Mouse (Mus musculus) CH12.LX (cell line): ENCODE results near the gene Sdcbp2. TPM values are rescaled to one million over a fixed set of nuclear protein-coding genes. Genes with fewer than 3 reads are reported as not detected.

Source experiments
- DNase-seq: peaks from one replicate; pipeline ENCODE4 v3.0.0-alpha.2; 2013; ENCODE audit errors: extremely low read depth
- H3K27ac ChIP-seq: 2 replicates; pipeline ENCODE4 v1.5.1; 2012; ENCODE audit warnings: low read depth, mild to moderate bottlenecking, control low read depth, moderate library complexity; ENCODE audit not compliant: insufficient read depth
- H3K27me3 ChIP-seq: replicated peaks from 2 replicates; pipeline ENCODE3; 2012; ENCODE audit warnings: inconsistent platforms
- H3K36me3 ChIP-seq, 2 experiments: replicated peaks in 1 of 2; 2 replicates each; pipeline versions ENCODE3 to v1.6.1; 2012; ENCODE audit warnings: inconsistent platforms in 1 of 2, low read length in 1 of 2, mild to moderate bottlenecking in 1 of 2, mixed read lengths in 1 of 2, moderate library complexity in 1 of 2; ENCODE audit not compliant: control insufficient read depth in 1 of 2, insufficient read depth in 1 of 2
- H3K4me1 ChIP-seq, 2 experiments: 2 replicates each; pipeline ENCODE4 v1.6.1; 2012; ENCODE audit warnings: inconsistent platforms in 1 of 2, moderate library complexity in 1 of 2; ENCODE audit not compliant: insufficient read depth in 2 of 2, control insufficient read depth in 1 of 2
- H3K4me2 ChIP-seq: 2 replicates; pipeline ENCODE4 v1.6.1; 2012; ENCODE audit warnings: low read depth, mild to moderate bottlenecking, control low read depth; ENCODE audit not compliant: poor library complexity, insufficient read depth, severe bottlenecking
- H3K4me3 ChIP-seq, 3 experiments: fragments of 150-350 bp in 1 of 3; sonication (generic) in 1 of 3; replicated peaks in 1 of 3; 2 replicates each; pipeline versions ENCODE3 to v1.5.1; 2011 to 2012; ENCODE audit warnings: low read depth in 2 of 3, low read length in 2 of 3, mild to moderate bottlenecking in 2 of 3, moderate library complexity in 2 of 3, control low read depth in 1 of 3, improper control_type of control experiment in 1 of 3, inconsistent platforms in 1 of 3, mixed read lengths in 1 of 3; ENCODE audit not compliant: poor library complexity in 1 of 3
- H3K79me2 ChIP-seq: replicated peaks from 2 replicates; pipeline ENCODE4 v1.6.1; 2012; ENCODE audit warnings: mild to moderate bottlenecking, moderate library complexity; ENCODE audit not compliant: control insufficient read depth, poor library complexity, insufficient read depth, severe bottlenecking; ENCODE audit errors: extremely low read depth
- H3K9ac ChIP-seq: 2 replicates; pipeline ENCODE4 v1.6.1; 2012; ENCODE audit warnings: low read depth, mild to moderate bottlenecking, control low read depth, moderate library complexity; ENCODE audit not compliant: insufficient read depth
- H3K9me3 ChIP-seq: replicated peaks from 2 replicates; pipeline ENCODE3; 2012; ENCODE audit warnings: low read length, inconsistent platforms, mixed read lengths
- BHLHE40 ChIP-seq: IDR thresholded peaks from 2 replicates; pipeline ENCODE4 v1.6.1; 2011; ENCODE audit warnings: mild to moderate bottlenecking, low read depth, low read length, improper control_type of control experiment
- CHD1 ChIP-seq: IDR thresholded peaks from 2 replicates; pipeline ENCODE4 v1.6.1; 2012; ENCODE audit warnings: low read depth, low read length, improper control_type of control experiment, inconsistent platforms
- CHD2 ChIP-seq: IDR thresholded peaks from 2 replicates; pipeline ENCODE4 v1.6.1; 2011; ENCODE audit warnings: low read length, improper control_type of control experiment
- CTCF ChIP-seq, 2 experiments: IDR thresholded peaks in 1 of 2; conservative IDR thresholded peaks in 1 of 2; 2 replicates each; pipeline ENCODE4 v1.5.1; 2011 to 2012; ENCODE audit warnings: low read depth in 2 of 2, low read length in 2 of 2, improper control_type of control experiment in 1 of 2, inconsistent platforms in 1 of 2, mild to moderate bottlenecking in 1 of 2, moderate library complexity in 1 of 2
- E2F4 ChIP-seq: IDR thresholded peaks from 2 replicates; pipeline ENCODE4 v1.6.1; 2011; ENCODE audit warnings: low read depth, low read length, improper control_type of control experiment; ENCODE audit not compliant: insufficient replicate concordance
- ELF1 ChIP-seq: IDR thresholded peaks from 2 replicates; pipeline ENCODE4 v1.6.1; 2014; ENCODE audit warnings: low read depth, mild to moderate bottlenecking, inconsistent platforms, low read length, improper control_type of control experiment
- EP300 ChIP-seq: IDR thresholded peaks from 2 replicates; pipeline ENCODE4 v1.6.1; 2011; ENCODE audit warnings: low read length, improper control_type of control experiment
- ETS1 ChIP-seq: conservative IDR thresholded peaks from 2 replicates; pipeline ENCODE4 v1.6.1; 2012; ENCODE audit warnings: low read depth, mild to moderate bottlenecking, inconsistent platforms, low read length, improper control_type of control experiment, moderate library complexity
- GABPA ChIP-seq: IDR thresholded peaks from 2 replicates; pipeline ENCODE4 v1.6.1; 2012; ENCODE audit warnings: low read depth, low read length, improper control_type of control experiment, inconsistent platforms; ENCODE audit not compliant: insufficient replicate concordance
- HCFC1 ChIP-seq: IDR thresholded peaks from 2 replicates; pipeline ENCODE4 v1.6.1; 2012; ENCODE audit warnings: low read depth, mild to moderate bottlenecking, inconsistent platforms, low read length, improper control_type of control experiment
- IRF4 ChIP-seq: IDR thresholded peaks from 2 replicates; pipeline ENCODE4 v1.6.1; 2014; ENCODE audit warnings: low read depth, mild to moderate bottlenecking, inconsistent platforms, low read length, improper control_type of control experiment
- JUN ChIP-seq: IDR thresholded peaks from 2 replicates; pipeline ENCODE4 v1.6.1; 2011; ENCODE audit warnings: low read depth, mild to moderate bottlenecking, low read length, improper control_type of control experiment, moderate library complexity; ENCODE audit not compliant: insufficient read depth
- JUND ChIP-seq: conservative IDR thresholded peaks from 2 replicates; pipeline ENCODE4 v1.6.1; 2011; ENCODE audit warnings: low read depth, low read length, improper control_type of control experiment
- KAT2A ChIP-seq: IDR thresholded peaks from 2 replicates; pipeline ENCODE4 v1.6.1; 2012; ENCODE audit warnings: low read length, improper control_type of control experiment, inconsistent platforms; ENCODE audit not compliant: insufficient replicate concordance
- MAFK ChIP-seq: IDR thresholded peaks from 2 replicates; pipeline ENCODE4 v1.6.1; 2011; ENCODE audit warnings: low read length, improper control_type of control experiment; ENCODE audit not compliant: insufficient replicate concordance
- MAX ChIP-seq: IDR thresholded peaks from 2 replicates; pipeline ENCODE4 v1.6.1; 2011; ENCODE audit warnings: low read length, improper control_type of control experiment
- MAZ ChIP-seq: IDR thresholded peaks from 2 replicates; pipeline ENCODE4 v1.6.1; 2012; ENCODE audit warnings: low read depth, mild to moderate bottlenecking, inconsistent platforms, low read length, improper control_type of control experiment, moderate library complexity
- MEF2A ChIP-seq: IDR thresholded peaks from 2 replicates; pipeline ENCODE4 v1.6.1; 2014; ENCODE audit warnings: low read depth, mild to moderate bottlenecking, inconsistent platforms, low read length, improper control_type of control experiment, borderline replicate concordance
- MXI1 ChIP-seq: IDR thresholded peaks from 2 replicates; pipeline ENCODE4 v1.6.1; 2011; ENCODE audit warnings: mild to moderate bottlenecking, low read depth, low read length, improper control_type of control experiment
- MYC ChIP-seq: IDR thresholded peaks from 2 replicates; pipeline ENCODE4 v1.6.1; 2011; ENCODE audit warnings: low read depth, mild to moderate bottlenecking, improper control_type of control experiment, low read length
- NELFE ChIP-seq: IDR thresholded peaks from 2 replicates; pipeline ENCODE4 v1.6.1; 2011; ENCODE audit warnings: low read depth, low read length, improper control_type of control experiment
- PAX5 ChIP-seq: IDR thresholded peaks from 2 replicates; pipeline ENCODE4 v1.6.1; 2012; ENCODE audit warnings: low read length, inconsistent platforms, mixed read lengths
- POLR2A ChIP-seq: IDR thresholded peaks from 2 replicates; pipeline ENCODE4 v1.6.1; 2011; ENCODE audit warnings: low read depth, mild to moderate bottlenecking, improper control_type of control experiment, low read length
- POLR2AphosphoS2 ChIP-seq: IDR thresholded peaks from 2 replicates; pipeline ENCODE4 v1.6.1; 2011; ENCODE audit warnings: low read depth, low read length, improper control_type of control experiment
- RAD21 ChIP-seq: IDR thresholded peaks from 2 replicates; pipeline ENCODE4 v1.6.1; 2011; ENCODE audit warnings: low read depth, mild to moderate bottlenecking, low read length, improper control_type of control experiment, moderate library complexity
- SIN3A ChIP-seq: IDR thresholded peaks from 2 replicates; pipeline ENCODE4 v1.6.1; 2012; ENCODE audit warnings: low read length, improper control_type of control experiment, inconsistent platforms
- SMC3 ChIP-seq: IDR thresholded peaks from 2 replicates; pipeline ENCODE4 v1.6.1; 2011; ENCODE audit warnings: low read depth, low read length, improper control_type of control experiment
- TBP ChIP-seq: conservative IDR thresholded peaks from 2 replicates; pipeline ENCODE4 v1.6.1; 2011; ENCODE audit warnings: low read depth, low read length, improper control_type of control experiment
- USF1 ChIP-seq: IDR thresholded peaks from 2 replicates; pipeline ENCODE4 v1.6.1; 2014; ENCODE audit warnings: low read depth, mild to moderate bottlenecking, inconsistent platforms, low read length, improper control_type of control experiment
- USF2 ChIP-seq: conservative IDR thresholded peaks from 2 replicates; pipeline ENCODE4 v1.6.1; 2011; ENCODE audit warnings: low read depth, low read length, improper control_type of control experiment
- ZC3H11A ChIP-seq: IDR thresholded peaks from 2 replicates; pipeline ENCODE4 v1.6.1; 2012; ENCODE audit warnings: low read depth, mild to moderate bottlenecking, inconsistent platforms, low read length, improper control_type of control experiment
- ZKSCAN1 ChIP-seq: IDR thresholded peaks from 2 replicates; pipeline ENCODE4 v1.6.1; 2012; ENCODE audit warnings: low read depth, inconsistent platforms, low read length, improper control_type of control experiment, borderline replicate concordance
- ZMIZ1 ChIP-seq: IDR thresholded peaks from 2 replicates; pipeline ENCODE4 v1.6.1; 2012; ENCODE audit warnings: low read depth, mild to moderate bottlenecking, inconsistent platforms, low read length, improper control_type of control experiment
- ZNF384 ChIP-seq: IDR thresholded peaks from 2 replicates; pipeline ENCODE4 v1.6.1; 2012; ENCODE audit warnings: low read depth, low read length, improper control_type of control experiment, inconsistent platforms
- dilution Hi-C: fragments of 300-500 bp; cut with MboI; formaldehyde crosslinking; loops from 2 replicates; pipeline ENCODE4 v1.14.3; 2020; ENCODE audit warnings: low sequenced_read_pairs; ENCODE audit not compliant: extremely low pct_unique_long_range_greater_than_20kb, extremely low pct_ligation_motif_present
- in situ Hi-C: fragments of 300-500 bp; cut with MboI; formaldehyde crosslinking; loops from 3 replicates; pipeline ENCODE4 v1.14.3; 2019; ENCODE audit warnings: low sequenced_read_pairs, low pct_ligation_motif_present, low pct_unique_long_range_greater_than_20kb, mixed read lengths
- polyA plus RNA-seq: library from polyadenylated mRNA; unstranded; fragments of >175 nt; gene quantifications from 2 replicates; pipeline ENCODE4 v1.2.1, GENCODE M21; 2012; ENCODE audit warnings: low read depth; ENCODE audit not compliant: insufficient read length
- total RNA-seq, 2 experiments: library from RNA; depleted of rRNA; stranded (reverse); fragments of 300-350 nt in 1 of 2; fragments of >200 nt in 1 of 2; gene quantifications; 2 replicates each; pipeline ENCODE4 v1.2.3; 2012 to 2014

The Sdcbp2 gene
- total and polyA plus RNA-seq, 3 experiments, result 1.1 to 2.3 (median 1.4) TPM

GRCm38 (mm10) chr2:151566856-151567255 is 5.6 kb upstream of the Sdcbp2 start:
- no peak for TF ChIP-seq TBP
- TF ChIP-seq SIN3A, result no peak
- TF ChIP-seq MXI1, result no peak
- TF ChIP-seq MAX, result no peak
- H3K4me2 ChIP-seq, result no peak overlapping the region
- in situ Hi-C loops, result no loop called here
- H3K4me3 ChIP-seq, result no peak overlapping the region
- H3K36me3 ChIP-seq, result peaks cover 26 to 70% of the 10 kb centered on the region in 2 experiments
- no peaks in the 10 kb centered on the region for H3K9me3 ChIP-seq
- no peak for DNase-seq
- dilution Hi-C loops, result no loop called here
- H3K4me1 ChIP-seq, result peaks cover 28 to 42% of the 10 kb centered on the region in 2 experiments
- H3K9ac ChIP-seq, result no peak overlapping the region
- H3K27ac ChIP-seq, result no peak overlapping the region
- no peaks in the 10 kb centered on the region for H3K79me2 ChIP-seq
- H3K27me3 ChIP-seq, result no peaks in the 10 kb centered on the region

GRCm38 (mm10) chr2:151569452-151569851 is 3.0 kb upstream of the Sdcbp2 start:
- H3K36me3 ChIP-seq, result peaks cover 11 to 49% of the 10 kb centered on the region in 2 experiments
- H3K79me2 ChIP-seq, result no peaks in the 10 kb centered on the region
- no peak overlapping the region for H3K4me3 ChIP-seq
- no peaks in the 10 kb centered on the region for H3K9me3 ChIP-seq
- in situ Hi-C loops (no loop called here), dilution Hi-C loops (no loop called here)
- peaks cover 18 to 25% of the 10 kb centered on the region in 2 experiments for H3K4me1 ChIP-seq
- no peak overlapping the region for H3K27ac ChIP-seq
- H3K9ac ChIP-seq, result no peak overlapping the region
- no peaks in the 10 kb centered on the region for H3K27me3 ChIP-seq
- DNase-seq, result peak; percentile 86
- H3K4me2 ChIP-seq, result no peak overlapping the region
- no peak for TF ChIP-seq USF2
- no peak for TF ChIP-seq CHD2
- no peak for TF ChIP-seq POLR2A
- TF ChIP-seq ELF1, result no peak
- TF ChIP-seq MAZ, result no peak
- TF ChIP-seq ZMIZ1, result no peak
- no peak for TF ChIP-seq TBP
- no peak for TF ChIP-seq PAX5
- TF ChIP-seq POLR2AphosphoS2, result no peak
- TF ChIP-seq MAFK, result no peak
- TF ChIP-seq USF1, result no peak
- TF ChIP-seq KAT2A, result no peak
- TF ChIP-seq MAX, result no peak
- TF ChIP-seq SIN3A, result peak; percentile 29; the same call in 1 of the 2 replicates
- TF ChIP-seq ETS1, result 0 out of 2 replicates have a peak, but pooled peaks have one; percentile 15
- TF ChIP-seq MYC, result 0 out of 2 replicates have a peak, but pooled peaks have one; percentile 18
- peak; percentile 78 for TF ChIP-seq JUND
- no peak for TF ChIP-seq SMC3
- TF ChIP-seq IRF4, result peak; percentile 95
- TF ChIP-seq NELFE, result no peak
- TF ChIP-seq CTCF (conservative IDR thresholded peaks at IDR 0.05 in 1 of 2, IDR thresholded peaks at IDR 0.05 in 1 of 2; ENCODE audit: low read depth in 2 of 2, low read length in 2 of 2), result no peak
- no peak for TF ChIP-seq HCFC1
- no peak for TF ChIP-seq GABPA
- TF ChIP-seq CHD1, result no peak
- TF ChIP-seq ZKSCAN1, result no peak
- TF ChIP-seq BHLHE40, result no peak
- peak; percentile 65 for TF ChIP-seq JUN
- TF ChIP-seq E2F4, result no peak
- peak; percentile 67 for TF ChIP-seq EP300
- TF ChIP-seq RAD21, result no peak
- no peak for TF ChIP-seq ZC3H11A
- TF ChIP-seq MEF2A, result peak; percentile 40; the same call in 1 of the 2 replicates
- TF ChIP-seq ZNF384, result no peak
